Mouse (Mus musculus) small intestine, adult 2 months (tissue): Measurements from ENCODE around the gene Tbk1.

ENCODE experiments used
- CTCF ChIP-seq: fragments of 200-500 bp; IDR thresholded peaks from 2 replicates; pipeline ENCODE4 v1.5.1; 2012; ENCODE audit warnings: low read depth, mild to moderate bottlenecking, control low read depth, inconsistent platforms, low read length, moderate library complexity, mixed read lengths; ENCODE audit not compliant: insufficient replicate concordance, insufficient read length; ENCODE audit errors: extremely low read depth
- POLR2A ChIP-seq: fragments of 200-500 bp; IDR thresholded peaks from 2 replicates; pipeline ENCODE4 v1.6.1; 2012; ENCODE audit warnings: low read depth, mild to moderate bottlenecking, control low read depth, inconsistent platforms, low read length, moderate library complexity

GRCm38 (mm10) chr10:121501160-121501559 lies 85.4 kb downstream of the Tbk1 start:
- TF ChIP-seq CTCF, result no peak
- TF ChIP-seq POLR2A, result no peak
